Mouse (Mus musculus) C2C12 (cell line): Measurements from ENCODE around the gene Syt3.

ENCODE experiments used
- CEBPB ChIP-seq: IDR thresholded peaks from one replicate; pipeline ENCODE4 v1.6.1; 2011; ENCODE audit warnings: low read depth, mild to moderate bottlenecking, control low read depth, moderate library complexity
- CTCF ChIP-seq: IDR thresholded peaks from one replicate; pipeline ENCODE4 v1.5.1; 2011; ENCODE audit not compliant: control insufficient read depth, insufficient read depth, insufficient read length
- FOSL1 ChIP-seq: IDR thresholded peaks from one replicate; pipeline ENCODE4 v1.8.0; 2011; ENCODE audit warnings: mild to moderate bottlenecking, low read length; ENCODE audit not compliant: poor library complexity, insufficient read depth, severe bottlenecking
- MAX ChIP-seq: IDR thresholded peaks from one replicate; pipeline ENCODE4 v1.6.1; 2011; ENCODE audit warnings: mild to moderate bottlenecking, control low read depth
- MYOD1 ChIP-seq: IDR thresholded peaks from one replicate; pipeline ENCODE4 v1.6.1; 2011; ENCODE audit warnings: low read depth; ENCODE audit not compliant: control insufficient read depth, insufficient read length
- MYOG ChIP-seq: IDR thresholded peaks from one replicate; pipeline ENCODE4 v1.6.1; 2011; ENCODE audit not compliant: control insufficient read depth, insufficient read length; ENCODE audit errors: extremely low read depth
- USF1 ChIP-seq: IDR thresholded peaks from one replicate; pipeline ENCODE4 v1.6.1; 2011; ENCODE audit warnings: low read depth, mild to moderate bottlenecking, control low read depth, moderate library complexity

DNA sequence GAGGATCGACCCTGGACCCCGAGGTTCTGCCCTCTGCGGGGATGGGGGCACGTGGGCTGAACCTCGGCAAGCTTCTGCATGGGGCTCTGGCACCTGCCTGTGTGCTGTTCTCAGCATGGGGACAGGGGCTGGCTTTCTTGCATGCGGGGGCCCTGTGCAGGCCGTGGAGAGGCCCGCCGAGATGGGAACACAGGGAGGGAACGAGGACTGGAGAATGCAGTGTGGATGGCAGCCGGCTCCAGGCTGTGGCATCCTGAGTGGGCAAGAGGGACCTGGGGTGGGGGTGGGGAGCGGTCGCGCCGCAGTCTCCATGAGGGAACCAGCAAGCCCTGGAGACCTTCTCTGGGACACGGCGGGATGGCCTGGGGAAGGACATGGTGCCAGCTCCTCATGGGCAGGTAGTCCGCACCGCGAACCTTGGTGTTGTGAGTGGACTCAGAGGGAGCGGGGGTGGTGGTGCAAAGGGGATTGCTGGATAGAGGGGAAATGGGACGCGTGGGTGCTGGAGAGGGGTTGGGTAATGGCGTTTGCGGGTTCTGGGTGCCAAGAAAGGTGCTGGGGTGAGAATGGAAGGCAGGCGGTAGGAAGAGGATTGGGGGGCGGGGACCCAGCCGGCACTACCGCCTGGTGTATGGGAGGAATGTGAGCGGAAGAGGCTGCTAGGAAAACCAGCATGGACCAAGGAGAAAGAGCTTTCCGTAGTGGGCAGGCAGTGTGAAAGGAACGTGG, 46.6 kb upstream of the Syt3 start:
- TF ChIP-seq CTCF = no peak
- no peak for TF ChIP-seq MYOG
- no peak for TF ChIP-seq MAX
- no peak for TF ChIP-seq FOSL1
- TF ChIP-seq USF1 = no peak
- no peak for TF ChIP-seq CEBPB
- no peak for TF ChIP-seq MYOD1
